Comparison of ENCODE assay signal across 23 mouse cellular contexts in genomic region chr16:22131321-22131720, GRCm38 (mm10). TPM values are rescaled to one million over a fixed set of nuclear protein-coding genes. Genes with fewer than 3 reads are reported as not detected.
DNase-seq lines count a peak whose midpoint lies in the region; ATAC-seq and TF ChIP-seq lines count a peak whose summit lies in the region.
"Had no signal": no experiment of that assay in that cellular context is flagged by ENCODE, and none has a peak within 500 bp of the region (broad histone marks: within the 10 kb centered on the region; RNA-seq: fewer than 3 reads in every experiment).

No protein-coding gene starts in this region.

- no peak for ATAC-seq in liver, embryonic 11.5 days (replicated peaks; ENCODE audit: low FRiP score)
- ATAC-seq: forebrain, embryonic 15.5 days had no signal

- no peaks in the 10 kb centered on the region for H3K27me3 ChIP-seq in liver, adult 2 months (ENCODE audit: control insufficient read depth, insufficient read depth, low read length)
- no peaks in the 10 kb centered on the region for H3K27me3 ChIP-seq in liver, embryonic 11.5 days (replicated peaks; ENCODE audit: control insufficient read depth, insufficient read depth, low read length)
- H3K27me3 ChIP-seq: embryonic facial prominence, embryonic 15.5 days; forebrain, embryonic 15.5 days; neural tube, embryonic 15.5 days had no signal

- H3K79me2 ChIP-seq in liver, adult 2 months (ENCODE audit: control insufficient read depth, insufficient read depth, low read length): no peaks in the 10 kb centered on the region

- H3K4me2 ChIP-seq in liver, embryonic 11.5 days: no peak overlapping the region
- H3K4me2 ChIP-seq: embryonic facial prominence, embryonic 15.5 days; forebrain, embryonic 15.5 days; heart, embryonic 11.5 days; midbrain, embryonic 11.5 days; neural tube, embryonic 15.5 days had no signal

- H3K27ac ChIP-seq in liver, adult 2 months (replicated peaks; ENCODE audit: insufficient read depth, low read depth, low read length): no peak overlapping the region
- H3K27ac ChIP-seq in liver, embryonic 11.5 days (ENCODE audit: low read depth, low read length): no peak overlapping the region
- H3K27ac ChIP-seq: embryonic facial prominence, embryonic 15.5 days; forebrain, embryonic 15.5 days; kidney, postnatal 0 days; limb, embryonic 10.5 days; neural tube, embryonic 15.5 days had no signal

- H3K9me3 ChIP-seq in liver, embryonic 11.5 days (ENCODE audit: control insufficient read depth, low read length): no peaks in the 10 kb centered on the region
- H3K9me3 ChIP-seq: embryonic facial prominence, embryonic 15.5 days; forebrain, embryonic 15.5 days; limb, embryonic 10.5 days; neural tube, embryonic 15.5 days had no signal

- TF ChIP-seq CTCF in liver, adult 2 months (IDR thresholded peaks at IDR 0.05; ENCODE audit: low read depth, low read length): no peak

- 16% methylated on average over 6 of the region's 6 CpGs for WGBS in liver, adult 2 months
- WGBS in liver, embryonic 11.5 days: 68% methylated on average over 6 of the region's 6 CpGs

- peaks cover 2% of the 10 kb centered on the region for H3K4me1 ChIP-seq in liver, adult 2 months (ENCODE audit: control insufficient read depth, insufficient read depth, low read length)
- no peaks in the 10 kb centered on the region for H3K4me1 ChIP-seq in liver, embryonic 11.5 days (replicated peaks; ENCODE audit: control insufficient read depth, insufficient read depth, low read length)
- H3K4me1 ChIP-seq: embryonic facial prominence, embryonic 15.5 days; forebrain, embryonic 15.5 days had no signal

- no peak overlapping the region for H3K9ac ChIP-seq in liver, adult 2 months (ENCODE audit: low read depth, low read length)
- H3K9ac ChIP-seq in liver, embryonic 11.5 days (ENCODE audit: low read depth, low read length): no peak overlapping the region
- H3K9ac ChIP-seq: embryonic facial prominence, embryonic 15.5 days; forebrain, embryonic 15.5 days; neural tube, embryonic 15.5 days had no signal

- peak; percentile 43 for DNase-seq in kidney, adult 11 months
- DNase-seq in kidney, adult 18-20 months: no peak
- DNase-seq in liver, adult 2 months (ENCODE audit: extremely low read depth, low read depth, low spot score): peak; percentile 72
- no peak for DNase-seq in liver, embryonic 11.5 days (ENCODE audit: low spot score)
- DNase-seq in retina, postnatal 1 day: peak; percentile 50
- peak; percentile 72 for DNase-seq in thymus, postnatal 14 days
- no peak for DNase-seq in embryo, embryonic 10 days (ENCODE audit: low spot score)
- no peak for DNase-seq in layer of hippocampus, postnatal 14 days (ENCODE audit: low spot score in 2 of 2)
- DNase-seq: adrenal gland, postnatal 14 days; cerebellum, adult 8-10 months; gastrocnemius, postnatal 10 days; heart, adult 11 months; layer of hippocampus, adult 9-11 months; liver; lung, adult 2 months; lung, postnatal 14 days had no signal

- H3K4me3 ChIP-seq in liver, adult 2 months (ENCODE audit: insufficient read depth, low read depth, low read length): no peak overlapping the region
- H3K4me3 ChIP-seq in liver, embryonic 11.5 days (ENCODE audit: low read depth, low read length): no peak overlapping the region
- H3K4me3 ChIP-seq: embryonic facial prominence, embryonic 15.5 days; forebrain, embryonic 15.5 days; limb, embryonic 10.5 days; neural tube, embryonic 15.5 days had no signal

- no peak for TF ChIP-seq POLR2A in liver, adult 2 months (IDR thresholded peaks at IDR 0.05; ENCODE audit: extremely low read depth, insufficient read depth, low read length)

- no peaks in the 10 kb centered on the region for H3K36me3 ChIP-seq in liver, adult 2 months (ENCODE audit: control insufficient read depth, insufficient read depth, low read length)
- H3K36me3 ChIP-seq in liver, embryonic 11.5 days (ENCODE audit: control insufficient read depth, insufficient read depth, low read length): no peaks in the 10 kb centered on the region
- H3K36me3 ChIP-seq: embryonic facial prominence, embryonic 15.5 days; forebrain, embryonic 15.5 days; neural tube, embryonic 15.5 days had no signal

RNA-seq across cellular contexts. Expression of gene Igf2bp2, which starts 31.8 kb away (rescaled TPM):
- total RNA-seq in liver, adult 2 months (2014; rRNA removed): 0.27 and 0.37 TPM in 2 replicates
- 0.22 and 0.81 TPM in 2 replicates for polyA plus RNA-seq in liver, adult 2 months (2012; rRNA removed)
- polyA plus RNA-seq in liver, embryonic 11.5 days (2014; fragmentation: Nextera tagmentation; extraction: Ambion mirVana): 75.1 and 77.1 TPM in 2 replicates
- total RNA-seq in layer of hippocampus, postnatal 14 days (2021): 1 to 10 TPM; 1.1 TPM

Comparison
In these comparisons a context has a peak if more than half of its experiments do, and no peak if none do; other contexts are left out.
1. DNase-seq: peak in kidney, adult 11 months (single experiment), liver, adult 2 months (single experiment), retina, postnatal 1 day (single experiment) and thymus, postnatal 14 days (single experiment); none in kidney, adult 18-20 months (single experiment), liver, embryonic 11.5 days (single experiment), embryo, embryonic 10 days (single experiment) and layer of hippocampus, postnatal 14 days (0 of 2).